35 mouse cellular contexts compared by ENCODE assay signal in genomic region chr3:125887109-125887508, GRCm38 (mm10). TPM values are rescaled to one million over a fixed set of nuclear protein-coding genes. Genes with fewer than 3 reads are reported as not detected.
"Had no signal": no experiment of that assay in that cellular context is flagged by ENCODE, and none has a peak within 500 bp of the region (broad histone marks: within the 10 kb centered on the region; RNA-seq: fewer than 3 reads in every experiment).

No protein-coding gene starts in this region.

- H3K4me2 ChIP-seq: heart, embryonic 11.5 days; heart, embryonic 12.5 days; heart, embryonic 13.5 days; heart, embryonic 15.5 days; hindbrain, embryonic 12.5 days; hindbrain, embryonic 13.5 days; hindbrain, embryonic 14.5 days; hindbrain, embryonic 15.5 days; intestine, embryonic 15.5 days; kidney, embryonic 15.5 days had no signal

- H3K9ac ChIP-seq: heart, embryonic 12.5 days; heart, embryonic 13.5 days; heart, embryonic 15.5 days; hindbrain, embryonic 12.5 days; hindbrain, embryonic 13.5 days; hindbrain, embryonic 14.5 days; hindbrain, embryonic 15.5 days; intestine, embryonic 15.5 days; kidney, embryonic 15.5 days had no signal

- H3K27ac ChIP-seq: heart, embryonic 10.5 days; heart, embryonic 13.5 days; heart, embryonic 15.5 days; hindbrain, embryonic 10.5 days; hindbrain, embryonic 12.5 days; hindbrain, embryonic 13.5 days; hindbrain, embryonic 14.5 days; hindbrain, embryonic 15.5 days; hindbrain, postnatal 0 days; intestine, embryonic 15.5 days; kidney, embryonic 15.5 days; kidney, postnatal 0 days; layer of hippocampus, adult 2 months had no signal

- H3K9me3 ChIP-seq: heart, embryonic 10.5 days; heart, embryonic 12.5 days; heart, embryonic 13.5 days; heart, embryonic 15.5 days; hindbrain, embryonic 10.5 days; hindbrain, embryonic 12.5 days; hindbrain, embryonic 13.5 days; hindbrain, embryonic 15.5 days; intestine, embryonic 15.5 days; kidney, embryonic 15.5 days had no signal

- H3K4me1 ChIP-seq: heart, embryonic 10.5 days; heart, embryonic 12.5 days; heart, embryonic 13.5 days; heart, embryonic 15.5 days; hindbrain, embryonic 12.5 days; hindbrain, embryonic 13.5 days; hindbrain, embryonic 15.5 days; intestine, embryonic 15.5 days; kidney, embryonic 15.5 days had no signal

- H3K36me3 ChIP-seq: heart, embryonic 10.5 days; heart, embryonic 12.5 days; heart, embryonic 13.5 days; heart, embryonic 15.5 days; hindbrain, embryonic 10.5 days; hindbrain, embryonic 12.5 days; hindbrain, embryonic 13.5 days; hindbrain, embryonic 15.5 days; intestine, embryonic 15.5 days; kidney, embryonic 15.5 days had no signal

- ATAC-seq: hindbrain, embryonic 16.5 days; hindbrain, postnatal 0 days; inflammation-experienced regulatory T-cells, adult 6 months; intestine, embryonic 15.5 days; intestine, embryonic 16.5 days; intestine, postnatal 0 days had no signal

- H3K27me3 ChIP-seq: heart, embryonic 12.5 days; heart, embryonic 13.5 days; heart, embryonic 15.5 days; hindbrain, embryonic 12.5 days; hindbrain, embryonic 13.5 days; hindbrain, embryonic 15.5 days; intestine, embryonic 15.5 days; kidney, embryonic 15.5 days had no signal

- DNase-seq: heart, postnatal 10 days; heart, postnatal 14 days; heart, postnatal 36 days; heart, postnatal 4 days; kidney, adult 11 months; kidney, adult 18-20 months; kidney, adult 8-10 months; kidney, adult 9 months; kidney, postnatal 10 days; kidney, postnatal 14 days; kidney, postnatal 25 days; kidney, postnatal 36 days; kidney, postnatal 4 days; layer of hippocampus, adult 9-11 months; layer of hippocampus, postnatal 36 days had no signal

- H3K4me3 ChIP-seq: heart, embryonic 10.5 days; heart, embryonic 12.5 days; heart, embryonic 13.5 days; heart, embryonic 15.5 days; hindbrain, embryonic 10.5 days; hindbrain, embryonic 12.5 days; hindbrain, embryonic 13.5 days; hindbrain, embryonic 15.5 days; intestine, embryonic 15.5 days; kidney, embryonic 15.5 days; layer of hippocampus, adult 2 months had no signal

RNA-seq across cellular contexts. Expression of gene Ugt8a, which starts 51.3 kb away (rescaled TPM):
- polyA plus RNA-seq: heart, postnatal 0 days; inflammation-experienced regulatory T-cells, adult 6 months had no signal
